Mouse (Mus musculus) ES-Bruce4 (cell line): ENCODE measurements at regions not wholly inside any gene's neighbourhood (a gene's known extent, or its start where the extent isn't known, plus 50 kb on each side); places are given as distances from the start of the nearest gene placed in this dataset.

ENCODE experiments used
- H3K27ac ChIP-seq: 2 replicates; pipeline ENCODE4 v1.5.1; 2012; ENCODE audit warnings: low read length, inconsistent platforms; ENCODE audit not compliant: insufficient read depth
- H3K27me3 ChIP-seq: 2 replicates; pipeline ENCODE4 v1.6.1; 2012; ENCODE audit warnings: mild to moderate bottlenecking, low read length, inconsistent platforms; ENCODE audit not compliant: control insufficient read depth, poor library complexity, insufficient read depth, severe bottlenecking
- H3K36me3 ChIP-seq: 2 replicates; pipeline ENCODE4 v1.6.1; 2012; ENCODE audit warnings: inconsistent platforms, mild to moderate bottlenecking, low read length, moderate library complexity; ENCODE audit not compliant: control insufficient read depth, poor library complexity, insufficient read depth, severe bottlenecking
- H3K4me1 ChIP-seq: one replicate; pipeline ENCODE4 v1.8.1; 2011; ENCODE audit warnings: low read length; ENCODE audit not compliant: control insufficient read depth, insufficient read depth
- H3K4me3 ChIP-seq: 2 replicates; pipeline ENCODE4 v1.5.1; 2011; ENCODE audit warnings: low read depth, mild to moderate bottlenecking, low read length
- H3K9ac ChIP-seq: 2 replicates; pipeline ENCODE4 v1.6.1; 2012; ENCODE audit warnings: low read depth, mild to moderate bottlenecking, inconsistent platforms; ENCODE audit not compliant: poor library complexity, severe bottlenecking
- H3K9me3 ChIP-seq: replicated peaks from 2 replicates; pipeline ENCODE4 v1.6.1; 2012; ENCODE audit warnings: mild to moderate bottlenecking, low read length, inconsistent platforms; ENCODE audit not compliant: control insufficient read depth, poor library complexity, insufficient read depth, severe bottlenecking
- CTCF ChIP-seq: IDR thresholded peaks from one replicate; pipeline ENCODE4 v1.8.1; 2011; ENCODE audit warnings: low read depth, low read length
- EP300 ChIP-seq: IDR thresholded peaks from 2 replicates; pipeline ENCODE4 v1.6.1; 2011; ENCODE audit warnings: low read depth, low read length; ENCODE audit not compliant: insufficient read depth
- POLR2A ChIP-seq: IDR thresholded peaks from one replicate; pipeline ENCODE4 v1.8.1; 2011; ENCODE audit warnings: low read length; ENCODE audit not compliant: insufficient read depth

DNA sequence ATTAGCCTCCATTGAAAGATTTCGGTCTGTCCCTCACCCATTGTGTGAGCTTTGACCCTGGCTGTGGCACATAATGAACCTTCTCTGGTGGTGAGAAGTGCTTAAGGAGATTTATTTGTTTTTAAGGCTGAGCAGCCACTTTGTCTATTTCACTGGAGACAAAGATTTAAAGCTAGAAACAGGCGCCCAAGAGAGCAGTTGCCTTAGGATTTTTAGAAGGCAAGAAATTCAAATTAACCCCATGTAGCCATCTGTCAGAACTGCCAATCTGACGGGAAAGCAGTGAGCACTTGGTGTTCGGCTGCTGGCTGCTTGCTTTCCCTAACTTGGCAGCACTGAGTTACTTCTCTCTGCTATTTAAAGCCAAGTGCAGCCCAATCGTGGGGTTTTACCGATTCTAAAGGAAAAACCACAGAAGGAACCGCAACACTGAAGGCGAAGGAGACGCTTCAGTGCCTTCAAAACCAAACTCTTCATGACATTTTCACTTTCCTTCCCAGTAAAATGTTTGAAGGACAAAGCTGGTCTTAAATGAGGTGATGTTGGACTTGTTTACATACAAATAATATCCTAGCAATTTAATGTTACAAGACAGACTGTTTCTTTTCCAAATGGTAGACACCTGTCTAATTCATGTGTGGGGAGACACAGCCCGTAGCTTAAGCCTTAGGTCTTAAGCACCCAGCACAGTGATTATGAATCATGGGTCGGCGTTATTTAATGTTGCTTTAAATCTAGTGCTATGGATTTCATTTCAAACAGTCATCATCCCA lies 88.9 kb upstream of the Ptpn13 start:
- no peaks in the 10 kb centered on the region for H3K27me3 ChIP-seq
- no peak overlapping the region for H3K4me3 ChIP-seq

DNA sequence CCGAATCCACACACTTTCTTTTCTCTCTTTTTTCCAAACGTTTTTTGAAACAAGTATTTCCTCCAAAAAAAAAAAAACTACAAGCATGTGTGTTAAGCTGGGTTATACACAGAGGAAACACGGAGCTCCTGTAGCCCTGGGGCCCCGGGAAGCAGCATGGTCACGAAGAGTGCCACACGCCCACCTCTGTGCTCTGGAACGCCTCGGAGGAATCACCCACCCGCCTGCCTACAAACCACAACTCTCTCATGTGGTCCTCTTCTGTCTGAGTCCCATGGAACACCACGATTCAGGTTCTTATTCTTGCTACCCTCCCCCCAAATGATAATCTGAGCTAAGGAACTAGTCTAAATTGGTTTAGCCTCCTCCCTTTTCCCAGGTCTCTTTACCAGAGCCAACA lies 98.6 kb upstream of the Ptpn13 start:
- no peak overlapping the region for H3K9ac ChIP-seq
- no peaks in the 10 kb centered on the region for H3K36me3 ChIP-seq
- H3K27me3 ChIP-seq = no peaks in the 10 kb centered on the region
- no peak overlapping the region for H3K4me3 ChIP-seq
- H3K27ac ChIP-seq = no peak overlapping the region
- no peaks in the 10 kb centered on the region for H3K9me3 ChIP-seq
- no peak for TF ChIP-seq POLR2A
- TF ChIP-seq EP300 = no peak
- TF ChIP-seq CTCF = no peak
- H3K4me1 ChIP-seq = no peaks in the 10 kb centered on the region

More for the DNA sequence above, 88.9 kb upstream of the Ptpn13 start:
- Histone ChIP-seq H3K4me1 (no peaks in the 10 kb centered on the region), H3K9ac (no peak overlapping the region), H3K36me3 (no peaks in the 10 kb centered on the region), H3K27ac (no peak overlapping the region), H3K9me3 (no peaks in the 10 kb centered on the region)
- no peak for TF ChIP-seq CTCF
- no peak for TF ChIP-seq POLR2A
- no peak for TF ChIP-seq EP300

DNA sequence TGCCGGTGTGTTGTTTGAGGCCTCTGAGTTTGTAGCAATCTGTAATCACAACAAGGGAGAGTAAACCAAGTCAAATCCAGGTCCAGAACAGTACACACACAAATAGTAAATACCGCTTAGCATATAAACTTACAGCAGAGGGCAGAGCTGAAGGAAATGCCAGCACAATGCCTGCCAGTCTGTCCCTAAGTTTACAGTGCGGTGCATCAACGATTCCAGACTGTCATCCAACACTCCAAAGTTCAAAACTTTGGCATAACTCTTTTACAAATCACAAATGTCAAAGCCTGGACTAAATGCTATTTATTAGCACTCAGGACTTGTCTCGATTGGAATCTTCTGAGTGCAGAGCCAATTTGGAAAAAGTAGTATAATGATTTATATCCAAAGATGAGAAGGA lies 104.7 kb upstream of the Ptpn13 start:
- Histone ChIP-seq H3K36me3 (no peaks in the 10 kb centered on the region), H3K9me3 (no peaks in the 10 kb centered on the region), H3K4me1 (no peaks in the 10 kb centered on the region), H3K4me3 (no peak overlapping the region), H3K27me3 (no peaks in the 10 kb centered on the region), H3K9ac (no peak overlapping the region), H3K27ac (no peak overlapping the region)
- TF ChIP-seq EP300 (no peak), CTCF (no peak), POLR2A (no peak)

DNA sequence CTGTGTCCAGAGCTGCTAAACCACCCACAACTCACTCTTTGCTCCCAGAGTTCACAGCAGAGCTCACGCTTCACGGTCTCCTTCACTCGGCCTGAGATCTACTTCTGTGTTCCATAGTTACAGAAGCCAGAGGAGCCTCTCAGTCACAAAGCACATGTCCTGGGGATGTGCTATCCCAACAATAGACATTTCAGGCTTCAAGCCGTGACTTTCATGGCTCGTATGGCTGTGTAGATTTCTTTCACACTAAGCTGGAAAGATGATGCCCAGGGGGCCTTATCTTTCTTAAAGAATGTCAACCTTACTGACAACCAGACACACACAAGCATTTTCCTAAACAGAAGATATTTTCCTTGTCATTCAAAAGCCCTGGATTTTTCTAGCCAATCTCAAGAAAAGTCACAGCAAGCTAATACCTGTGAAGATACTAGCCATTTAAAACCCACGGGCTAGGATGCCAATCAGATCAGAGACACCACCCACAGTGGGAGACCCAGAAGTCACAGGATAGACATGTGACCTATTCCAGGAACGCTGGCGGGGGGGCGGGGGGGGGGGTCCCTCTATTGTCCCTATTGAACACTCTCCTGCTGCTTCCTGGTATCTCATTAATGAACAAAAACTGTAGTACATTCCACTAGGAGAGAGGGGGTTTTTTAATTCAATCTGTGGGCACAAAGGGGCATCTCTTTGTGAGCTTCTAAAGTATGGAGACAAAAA lies 98.8 kb upstream of the Mapk10 start:
- H3K27me3 ChIP-seq = no peaks in the 10 kb centered on the region
- H3K4me1 ChIP-seq = no peaks in the 10 kb centered on the region
- TF ChIP-seq CTCF = no peak
- no peak for TF ChIP-seq POLR2A
- TF ChIP-seq EP300 = no peak
- H3K4me3 ChIP-seq = no peak overlapping the region
- H3K9me3 ChIP-seq = no peaks in the 10 kb centered on the region; the same call in 1 of the 2 replicates
- H3K36me3 ChIP-seq = no peaks in the 10 kb centered on the region
- no peak overlapping the region for H3K27ac ChIP-seq
- no peak overlapping the region for H3K9ac ChIP-seq

DNA sequence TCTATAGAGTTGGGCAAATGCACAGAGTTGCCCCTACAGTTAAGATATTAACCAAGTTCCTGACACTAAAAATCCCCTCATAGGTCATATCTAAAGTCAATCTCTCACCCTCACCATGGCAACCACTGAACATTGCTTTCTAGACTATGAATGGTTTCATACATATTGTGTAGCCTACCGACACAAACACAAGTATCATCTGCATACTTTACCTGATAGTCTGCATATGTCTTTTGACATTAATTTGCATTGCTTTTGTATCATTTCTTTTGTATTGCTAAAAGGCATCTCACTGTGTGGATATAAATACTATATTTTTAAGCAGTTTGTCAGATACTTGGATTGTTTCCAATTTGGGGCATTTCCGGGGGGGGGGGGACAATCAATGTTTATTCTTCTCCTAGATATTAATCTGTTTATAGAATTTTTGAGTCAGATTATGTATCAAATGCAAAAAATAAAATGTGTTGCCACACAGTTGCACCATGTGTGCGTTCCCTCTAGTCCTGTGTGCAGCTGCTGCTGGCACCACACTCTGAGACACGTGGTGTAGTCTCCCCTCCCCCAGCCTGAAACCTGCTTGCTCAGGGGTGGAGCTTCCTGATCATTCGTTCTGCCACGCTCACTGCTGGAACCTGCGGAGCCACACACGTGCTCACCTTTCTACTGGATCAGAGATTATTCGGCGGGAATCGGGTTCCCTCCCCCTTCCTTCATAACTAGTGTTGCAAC lies 94.7 kb upstream of the Mapk10 start:
- Histone ChIP-seq H3K36me3 (no peaks in the 10 kb centered on the region), H3K4me1 (no peaks in the 10 kb centered on the region), H3K9me3 (no peaks in the 10 kb centered on the region), H3K9ac (no peak overlapping the region), H3K27ac (no peak overlapping the region), H3K4me3 (no peak overlapping the region), H3K27me3 (no peaks in the 10 kb centered on the region)
- TF ChIP-seq CTCF = no peak
- no peak for TF ChIP-seq POLR2A
- no peak for TF ChIP-seq EP300

DNA sequence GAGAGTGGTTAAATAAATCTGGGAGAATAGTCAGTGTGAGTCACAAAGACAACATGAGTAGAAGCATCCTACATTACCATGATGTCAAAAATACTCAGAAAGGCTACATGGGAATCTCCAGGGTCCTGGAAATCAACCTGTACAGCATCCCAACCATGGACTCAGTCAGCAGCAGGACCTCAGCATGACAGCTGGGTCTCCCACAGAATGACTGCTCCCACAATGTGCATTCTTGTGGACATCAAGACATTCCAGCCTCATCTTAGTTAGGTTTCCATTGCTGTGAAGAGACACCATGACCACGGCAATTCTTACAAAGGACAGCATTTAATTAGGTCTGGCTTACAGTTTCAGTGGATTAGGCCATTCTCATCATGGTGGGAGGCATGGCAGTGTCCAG lies 93.8 kb upstream of the Mapk10 start:
- Histone ChIP-seq H3K9me3 (no peaks in the 10 kb centered on the region), H3K27me3 (no peaks in the 10 kb centered on the region), H3K4me1 (no peaks in the 10 kb centered on the region), H3K4me3 (no peak overlapping the region), H3K27ac (no peak overlapping the region), H3K36me3 (no peaks in the 10 kb centered on the region), H3K9ac (no peak overlapping the region)
- TF ChIP-seq POLR2A (no peak), EP300 (no peak), CTCF (no peak)
